Mouse (Mus musculus): ENCODE results near the gene Ntrk1.

DNA sequence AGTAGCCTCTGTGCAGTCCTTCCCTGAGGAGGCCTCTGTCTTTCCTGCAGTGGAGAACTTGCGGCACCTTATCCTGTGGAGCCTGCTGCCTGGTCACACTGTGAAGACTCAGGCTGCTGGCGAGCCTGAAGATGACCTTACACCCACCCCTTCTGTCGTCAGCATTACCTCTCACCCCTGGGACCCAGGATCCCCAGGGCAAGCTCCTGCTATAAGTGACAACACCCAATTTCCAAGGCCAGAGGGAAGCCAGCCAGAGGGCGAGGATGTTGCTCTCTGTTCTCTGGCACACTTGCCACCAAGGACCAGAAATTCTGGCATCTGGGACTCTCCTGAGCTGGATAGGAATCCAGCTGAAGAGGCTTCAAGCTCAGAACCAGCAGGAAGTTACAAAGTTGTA is 61.9 kb downstream of the Ntrk1 start:
- no peak for TF ChIP-seq HCFC1 (IDR thresholded peaks at IDR 0.05; ENCODE audit: borderline replicate concordance, insufficient read depth, low read length)
- no peak for TF ChIP-seq MAFK (IDR thresholded peaks at IDR 0.05; ENCODE audit: insufficient read depth, low read depth, low read length)
- no peak for TF ChIP-seq ZC3H11A (IDR thresholded peaks at IDR 0.05; ENCODE audit: borderline replicate concordance, low read depth, low read length)
- TF ChIP-seq ZNF384 (IDR thresholded peaks at IDR 0.05; ENCODE audit: low read depth, low read length), result no peak

Data from ES-E14 (cell line).